Mouse (Mus musculus) heart, adult 2 months (tissue): ENCODE data around the gene Pdcd4. TPM values are rescaled to one million over a fixed set of nuclear protein-coding genes. Genes with fewer than 3 reads are reported as not detected.

Source experiments
- DNase-seq, 2 experiments: peaks; one replicate each; pipeline ENCODE4 v3.0.0; 2021
- H3K27ac ChIP-seq: fragments of 200-600 bp; 2 replicates; pipeline ENCODE4 v1.8.1; 2022
- H3K27me3 ChIP-seq: fragments of 200-500 bp; 2 replicates; pipeline ENCODE4 v1.6.1; 2012; ENCODE audit warnings: mild to moderate bottlenecking, low read length, inconsistent platforms, mixed read lengths; ENCODE audit not compliant: control insufficient read depth, insufficient read depth
- H3K36me3 ChIP-seq: fragments of 200-500 bp; 2 replicates; pipeline ENCODE4 v1.6.1; 2012; ENCODE audit warnings: low read length, inconsistent platforms; ENCODE audit not compliant: control insufficient read depth, insufficient read depth
- H3K4me1 ChIP-seq: fragments of 200-500 bp; 2 replicates; pipeline ENCODE4 v1.6.1; 2011; ENCODE audit warnings: low read length; ENCODE audit not compliant: control insufficient read depth, insufficient read depth
- H3K4me3 ChIP-seq: fragments of 200-600 bp; 2 replicates; pipeline ENCODE4 v1.8.1; 2022
- H3K79me2 ChIP-seq: fragments of 200-500 bp; replicated peaks from 2 replicates; pipeline ENCODE4 v1.6.1; 2012; ENCODE audit warnings: mild to moderate bottlenecking, inconsistent platforms, low read length, moderate library complexity, mixed read lengths; ENCODE audit not compliant: control insufficient read depth, insufficient read depth
- H3K9ac ChIP-seq: fragments of 200-500 bp; 2 replicates; pipeline ENCODE4 v1.6.1; 2012; ENCODE audit warnings: low read depth, mild to moderate bottlenecking, control low read depth, inconsistent platforms, low read length, mixed read lengths
- CTCF ChIP-seq: fragments of 200-600 bp; IDR thresholded peaks from 2 replicates; pipeline ENCODE4 v1.8.1; 2022; ENCODE audit warnings: antibody characterized with exemption, mild to moderate bottlenecking, moderate library complexity
- EP300 ChIP-seq: fragments of 200-500 bp; IDR thresholded peaks from 2 replicates; pipeline ENCODE4 v1.6.1; 2011; ENCODE audit warnings: low read depth, low read length, control low read depth; ENCODE audit not compliant: insufficient read depth
- POLR2A ChIP-seq: fragments of 200-500 bp; IDR thresholded peaks from 2 replicates; pipeline ENCODE4 v1.6.1; 2011; ENCODE audit warnings: mild to moderate bottlenecking, low read depth, low read length, control low read depth; ENCODE audit not compliant: insufficient read depth
- WGBS: fragments of 180-500 bp; shearing (Covaris S2); methylation state at CpG from one replicate; pipeline ENCODE4 v1.1.7; 2018; 5-methylcytosine and 5-hydroxymethylcytosine counted together
- intact Hi-C: fragments of 180-260 bp; cut with DNase I; formaldehyde crosslinking; loops from one replicate; pipeline ENCODE4 v1.15.1; 2025
- long read RNA-seq: library from polyadenylated mRNA; stranded (forward); transcript quantifications from one replicate; pipeline ENCODE4 v2.0.0, GENCODE M21; 2021
- polyA plus RNA-seq: library from polyadenylated mRNA; depleted of rRNA; stranded (reverse); fragments of >200 nt; gene quantifications from 2 replicates; pipeline ENCODE4 v1.2.3, GENCODE M21; 2012; rRNA removed
- total RNA-seq, 2 experiments: library from RNA; stranded (reverse); gene quantifications; 2 replicates each; pipeline ENCODE4 v1.2.3; 2021

The Pdcd4 gene
- total RNA-seq (10 to 100 TPM; 21.1 to 22.9 TPM), polyA plus RNA-seq (4.2 and 8.0 TPM in 2 replicates)
- long read RNA-seq, transcript Pdcd4-201 (12 exons, 2,381 nt) = major isoform, 9 of 13 reads
- long read RNA-seq, partial matches to known transcripts = 0 of 13 reads
- long read RNA-seq, other reads (novel, unspliced or antisense) = 1 of 13 reads

GRCm38 (mm10) chr19:53892061-53892460 is at the start of gene Pdcd4:
Pdcd4 (plus strand) TSS chr19:53892231.
- Histone ChIP-seq H3K36me3 (no peaks in the 10 kb centered on the region), H3K79me2 (no peaks in the 10 kb centered on the region), H3K4me1 (peaks cover 5% of the 10 kb centered on the region), H3K27me3 (no peaks in the 10 kb centered on the region), H3K4me3 (no peak within 1 kb of the TSS), H3K27ac (peak within 1 kb of the TSS; percentile 23), H3K9ac (no peak within 1 kb of the TSS)
- TF ChIP-seq POLR2A = no peak
- no peak for TF ChIP-seq CTCF
- TF ChIP-seq EP300 = no peak
- 60% methylated on average over 3 of the region's 3 CpGs for WGBS
- peak in 1 of 2 experiments; percentile 28 for DNase-seq
- intact Hi-C loops = no loop called here

- Histone ChIP-seq H3K36me3 (peaks cover 14% of the 10 kb centered on the region), H3K27ac (no peak overlapping the region), H3K27me3 (no peaks in the 10 kb centered on the region), H3K79me2 (no peaks in the 10 kb centered on the region), H3K4me3 (no peak overlapping the region), H3K4me1 (peaks cover 3% of the 10 kb centered on the region), H3K9ac (no peak overlapping the region)
- no peak for DNase-seq
- WGBS = 45% methylated on average over 8 of the region's 8 CpGs
- TF ChIP-seq POLR2A (no peak), EP300 (no peak), CTCF (no peak)
- intact Hi-C loops = loop anchor here (5.0 kb wide), 1 partner anchor 83 kb away; no protein-coding TSS in a partner anchor
These were observed 48.1 kb upstream of the Pdcd4 start for GRCm38 (mm10) chr19:53843972-53844371.

- H3K36me3 ChIP-seq = peaks cover 16% of the 10 kb centered on the region
- peaks cover 19% of the 10 kb centered on the region for H3K4me1 ChIP-seq
- TF ChIP-seq EP300 (no peak), CTCF (no peak), POLR2A (no peak)
- intact Hi-C loops = no loop called here
- no peak for DNase-seq
- no peak overlapping the region for H3K4me3 ChIP-seq
- WGBS = 70% methylated on average over 10 of the region's 10 CpGs
- H3K9ac ChIP-seq = no peak overlapping the region
- no peaks in the 10 kb centered on the region for H3K79me2 ChIP-seq
- H3K27me3 ChIP-seq = no peaks in the 10 kb centered on the region
- peak overlapping the region; percentile 31; the same call in 1 of the 2 replicates for H3K27ac ChIP-seq
These were observed 43.6 kb upstream of the Pdcd4 start for GRCm38 (mm10) chr19:53848272-53848995.

- WGBS = 19% methylated on average over 18 of the region's 18 CpGs
- Histone ChIP-seq H3K4me1 (peaks cover 21% of the 10 kb centered on the region), H3K27ac (peak overlapping the region; percentile 72), H3K9ac (no peak overlapping the region), H3K79me2 (no peaks in the 10 kb centered on the region), H3K4me3 (no peak overlapping the region), H3K27me3 (no peaks in the 10 kb centered on the region), H3K36me3 (peaks cover 22% of the 10 kb centered on the region)
- peak; percentile 70 to 79 for DNase-seq
- intact Hi-C loops = loop anchor here (5.0 kb wide), 1 partner anchor 52 kb away; no protein-coding TSS in a partner anchor
- TF ChIP-seq EP300 (peak; percentile 77; the same call in 1 of the 2 replicates), CTCF (no peak), POLR2A (no peak; the same call in 1 of the 2 replicates)
These were observed 41.7 kb upstream of the Pdcd4 start for GRCm38 (mm10) chr19:53850166-53850922.

GRCm38 (mm10) chr19:53851352-53851751 is 40.7 kb upstream of the Pdcd4 start:
- intact Hi-C loops = loop anchor here (5.0 kb wide), 1 partner anchor 51 kb away; no protein-coding TSS in a partner anchor
- H3K27ac ChIP-seq = peak overlapping the region; percentile 72
- DNase-seq = no peak
- no peaks in the 10 kb centered on the region for H3K79me2 ChIP-seq
- 76% methylated on average over 13 of the region's 13 CpGs for WGBS
- no peak for TF ChIP-seq CTCF
- no peaks in the 10 kb centered on the region for H3K27me3 ChIP-seq
- peaks cover 22% of the 10 kb centered on the region for H3K36me3 ChIP-seq
- H3K9ac ChIP-seq = no peak overlapping the region
- no peak overlapping the region for H3K4me3 ChIP-seq
- peaks cover 21% of the 10 kb centered on the region for H3K4me1 ChIP-seq
